Mouse (Mus musculus): Measurements from ENCODE around the gene Anapc11.
"Not testable (repeated sequence)": the region's sequence is repeated elsewhere in the genome, so short reads cannot be mapped to it uniquely, and the experiment has no call there.

Anapc11 gene

GRCm38 (mm10) chr11:120575940-120576339 is 22.3 kb upstream of the Anapc11 start:
- no peak for DNase-seq

- DNase-seq = peak; percentile 79 to 91
Measured at GRCm38 (mm10) chr11:120576365-120576981, 21.7 kb upstream of the Anapc11 start.

- DNase-seq = peak; percentile 62 to 85
Measured at GRCm38 (mm10) chr11:120577211-120578023, 20.8 kb upstream of the Anapc11 start.

GRCm38 (mm10) chr11:120578024-120578693 is 20.1 kb upstream of the Anapc11 start:
- DNase-seq = peak; percentile 68 to 77

- peak; percentile 21 to 55 for DNase-seq
Measured at GRCm38 (mm10) chr11:120578694-120579243, 19.5 kb upstream of the Anapc11 start.

GRCm38 (mm10) chr11:120579316-120580107 is 18.7 kb upstream of the Anapc11 start:
- DNase-seq = peak; percentile 72 to 86

GRCm38 (mm10) chr11:120580190-120580589 is 18.0 kb upstream of the Anapc11 start:
- DNase-seq = peak; percentile 49 to 60

- peak; percentile 28 to 65 for DNase-seq
Measured at GRCm38 (mm10) chr11:120580871-120581331, 17.3 kb upstream of the Anapc11 start.

GRCm38 (mm10) chr11:120581490-120582267 is 16.5 kb upstream of the Anapc11 start, which contains the start of gene Arhgdia:
Gene Arhgdia (minus strand): TSS chr11:120581624.
- DNase-seq = peak; percentile 86 to 93

- DNase-seq = peak; percentile 43 to 66
Measured at GRCm38 (mm10) chr11:120582268-120582981, 15.8 kb upstream of the Anapc11 start.

GRCm38 (mm10) chr11:120582982-120583293 is 15.3 kb upstream of the Anapc11 start:
- not testable (repeated sequence) for DNase-seq

GRCm38 (mm10) chr11:120583937-120584336 is 14.3 kb upstream of the Anapc11 start:
- DNase-seq = no peak

GRCm38 (mm10) chr11:120588531-120588930 is 9.7 kb upstream of the Anapc11 start:
- no peak for DNase-seq

GRCm38 (mm10) chr11:120597240-120598235 is 683 bp upstream of the Anapc11 start:
- DNase-seq = peak in 1 of 2 experiments; percentile 61

- DNase-seq = no peak
Measured at GRCm38 (mm10) chr11:120598990-120599549, 849 bp downstream of the Anapc11 start.

- no peak for DNase-seq
Measured at GRCm38 (mm10) chr11:120600716-120601115, 2.5 kb downstream of the Anapc11 start.

GRCm38 (mm10) chr11:120603545-120603944 is 5.3 kb downstream of the Anapc11 start:
- no peak for DNase-seq

GRCm38 (mm10) chr11:120605667-120606066 is 7.4 kb downstream of the Anapc11 start:
- no peak for DNase-seq

- no peak for DNase-seq
Measured at GRCm38 (mm10) chr11:120606764-120607163, 8.5 kb downstream of the Anapc11 start.
